Mouse (Mus musculus) small intestine, adult 2 months (tissue): Measurements from ENCODE around the gene Gm9817.

ENCODE experiments used
- CTCF ChIP-seq: fragments of 200-500 bp; IDR thresholded peaks from 2 replicates; pipeline ENCODE4 v1.5.1; 2012; ENCODE audit warnings: low read depth, mild to moderate bottlenecking, control low read depth, inconsistent platforms, low read length, moderate library complexity, mixed read lengths; ENCODE audit not compliant: insufficient replicate concordance, insufficient read length; ENCODE audit errors: extremely low read depth
- POLR2A ChIP-seq: fragments of 200-500 bp; IDR thresholded peaks from 2 replicates; pipeline ENCODE4 v1.6.1; 2012; ENCODE audit warnings: low read depth, mild to moderate bottlenecking, control low read depth, inconsistent platforms, low read length, moderate library complexity

GRCm38 (mm10) chr13:45080771-45081170 lies 2.3 kb downstream of the Gm9817 start:
- TF ChIP-seq CTCF (no peak), POLR2A (no peak)
